Mouse (Mus musculus): ENCODE results near the gene C87436.
A peak's percentile ranks its signal among the peaks of the same experiment; 100 is the strongest.

The C87436 gene

DNA sequence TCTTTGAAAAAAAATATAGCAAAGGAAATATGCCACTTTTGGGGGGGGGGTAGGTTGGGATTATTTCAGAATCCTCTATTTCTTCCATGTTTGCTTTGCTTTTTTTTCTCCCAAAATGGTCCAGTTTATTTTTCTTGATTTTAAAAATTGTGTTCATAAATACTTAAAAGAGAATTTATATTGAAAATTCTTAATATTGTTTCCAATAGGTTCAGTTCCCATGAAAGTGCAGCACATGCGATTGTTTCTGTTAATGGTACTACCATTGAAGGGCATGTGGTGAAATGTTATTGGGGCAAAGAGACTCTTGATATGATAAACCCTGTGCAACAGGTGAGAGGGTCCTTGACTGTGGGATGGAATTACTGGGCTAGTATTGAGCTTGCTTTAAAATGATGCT is 11.8 kb upstream of the C87436 start, which contains the start of gene Gm44790:
Gene Gm44790, plus strand, starts transcription at position 301 of the 400 bp plus-strand sequence.
- DNase-seq (ENCODE audit: low read depth, low spot score) = no peak

DNA sequence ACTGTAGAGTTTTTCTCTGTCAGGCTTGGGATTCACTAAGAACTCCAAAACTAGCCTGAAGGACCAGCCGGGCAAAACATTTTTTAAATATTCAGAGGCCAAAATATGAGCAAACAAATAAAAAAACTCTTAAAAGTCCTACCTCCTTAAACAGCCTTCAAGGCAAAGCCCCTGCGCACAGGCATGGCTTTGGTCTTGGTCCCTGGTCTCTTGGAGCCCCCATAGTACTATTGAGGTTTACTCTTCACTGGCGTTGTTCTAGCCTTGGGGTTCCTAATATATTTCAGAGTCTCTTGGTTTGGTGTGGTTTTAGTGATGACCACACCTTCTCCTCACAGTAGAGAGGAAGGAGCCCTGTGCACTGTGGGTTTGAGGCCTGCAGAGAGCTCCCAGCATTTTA is 6.6 kb upstream of the C87436 start:
- no peak for DNase-seq (ENCODE audit: low read depth, low spot score)

DNA sequence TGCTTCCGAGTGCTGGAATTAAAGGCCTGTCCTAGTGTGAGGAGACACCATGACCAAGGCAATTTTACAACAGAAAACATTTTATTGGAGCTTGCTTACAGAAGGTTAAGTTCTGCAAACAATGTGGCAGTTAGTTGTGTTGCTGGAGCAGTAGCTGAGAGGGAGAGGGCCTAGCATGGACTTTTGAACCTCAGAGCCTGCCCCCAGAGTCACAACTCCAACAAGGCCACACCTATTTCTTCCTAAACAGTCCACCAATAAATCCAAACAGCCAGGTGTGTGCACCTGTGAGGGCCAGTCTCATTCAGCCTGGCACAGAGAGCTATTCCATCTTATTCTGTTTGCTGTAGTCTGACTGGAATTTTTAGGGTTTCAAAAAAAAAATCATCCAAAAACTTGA is 4.5 kb upstream of the C87436 start:
- DNase-seq (ENCODE audit: low read depth, low spot score) = no peak

DNA sequence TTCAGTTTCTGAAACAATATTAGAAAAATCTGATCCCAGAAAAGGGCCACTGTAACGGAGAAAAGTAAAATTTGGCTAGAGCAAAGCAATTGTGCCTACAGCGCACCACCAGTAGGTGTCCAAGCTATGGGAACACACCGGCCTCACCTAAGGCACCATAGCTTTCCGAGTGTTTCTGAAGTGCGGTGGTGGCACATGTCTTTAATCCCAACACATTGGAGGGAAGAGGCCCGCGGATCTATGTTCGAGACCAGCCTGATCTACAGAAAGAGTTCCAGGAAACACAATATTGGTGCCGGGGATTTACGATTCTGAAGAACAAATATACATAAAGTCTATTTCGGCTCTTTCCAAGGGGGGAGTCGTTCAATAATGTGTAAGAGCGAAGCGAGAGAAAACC is 463 bp upstream of the C87436 start:
- peak; percentile 30 for DNase-seq (ENCODE audit: low read depth, low spot score)

DNA sequence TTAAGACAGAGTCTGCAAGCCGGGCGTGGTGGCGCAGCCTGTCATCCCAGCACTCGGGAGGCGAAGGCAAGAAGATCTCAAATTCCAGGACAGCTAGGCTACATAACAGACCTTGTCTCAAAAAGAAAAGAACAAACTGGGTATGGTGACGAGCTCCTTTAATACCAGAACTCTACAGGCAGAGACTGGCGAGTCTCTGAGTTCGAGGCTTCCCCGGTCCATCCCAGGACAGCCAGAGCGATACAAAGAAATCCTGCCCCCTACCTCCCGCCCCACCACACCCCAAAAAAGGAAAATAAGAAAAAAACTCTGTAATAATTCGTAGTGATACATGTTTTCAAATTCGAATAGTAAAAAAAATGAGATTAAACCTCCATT is 934 bp downstream of the C87436 start:
- no peak for DNase-seq (ENCODE audit: low read depth, low spot score)

DNA sequence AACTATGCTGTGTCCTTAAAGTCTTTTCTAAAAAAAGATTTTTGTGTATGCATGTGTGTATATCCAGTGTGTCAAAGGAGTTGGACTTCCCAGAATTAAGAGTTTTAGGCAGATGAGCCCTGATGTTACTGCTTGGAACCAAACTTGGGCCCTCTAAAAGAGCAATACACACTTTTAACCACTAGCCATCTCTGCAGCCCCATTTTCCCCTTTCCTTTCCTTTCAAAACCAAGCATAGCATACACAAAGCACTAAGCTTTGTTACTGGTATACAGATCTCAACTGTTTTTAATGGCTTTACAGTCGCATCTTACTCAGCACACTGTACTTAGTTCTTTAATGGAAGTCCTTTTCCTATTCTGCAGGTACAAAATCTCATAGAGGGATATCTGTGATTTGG is 1.4 kb downstream of the C87436 start:
- DNase-seq (ENCODE audit: low read depth, low spot score) = no peak

DNA sequence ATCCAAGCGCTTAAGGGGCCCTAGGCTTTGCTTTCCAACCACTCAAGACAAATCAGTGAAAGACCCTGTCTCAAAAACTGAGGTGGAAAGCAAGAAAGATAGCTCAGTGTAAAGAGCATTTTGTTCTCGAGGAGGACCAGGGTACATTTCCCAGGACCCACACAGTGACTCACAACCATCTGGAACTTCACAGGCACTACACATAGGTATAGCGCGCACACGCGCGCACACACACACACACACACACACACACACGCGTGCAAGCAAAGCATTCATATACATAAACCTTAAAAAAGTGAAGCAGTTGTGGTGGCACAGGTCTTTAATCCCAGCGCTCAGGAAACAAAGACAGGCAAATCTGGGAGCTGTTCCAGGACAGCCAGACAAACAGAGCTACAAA is 3.4 kb downstream of the C87436 start:
- no peak for DNase-seq (ENCODE audit: low read depth, low spot score)

DNA sequence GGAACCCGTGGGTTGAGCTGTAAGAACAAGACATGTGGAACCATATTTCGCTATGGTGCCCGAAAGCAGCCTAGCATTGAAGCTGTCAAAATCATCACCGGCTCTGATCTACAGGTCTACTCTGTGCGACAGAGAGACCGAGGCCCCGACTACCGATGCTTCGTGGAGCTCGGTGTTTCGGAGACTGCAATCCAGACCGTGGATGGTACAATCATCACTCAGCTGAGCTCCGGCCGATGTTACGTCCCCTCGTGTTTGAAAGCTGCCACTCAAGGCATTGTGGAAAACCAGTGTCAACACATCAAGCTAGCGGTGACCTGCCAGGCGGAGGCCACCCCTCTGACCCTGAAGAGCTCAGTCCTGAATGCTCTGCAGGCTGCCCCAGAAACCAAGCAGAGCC is 7.4 kb downstream of the C87436 start:
- DNase-seq (ENCODE audit: low read depth, low spot score) = no peak

DNA sequence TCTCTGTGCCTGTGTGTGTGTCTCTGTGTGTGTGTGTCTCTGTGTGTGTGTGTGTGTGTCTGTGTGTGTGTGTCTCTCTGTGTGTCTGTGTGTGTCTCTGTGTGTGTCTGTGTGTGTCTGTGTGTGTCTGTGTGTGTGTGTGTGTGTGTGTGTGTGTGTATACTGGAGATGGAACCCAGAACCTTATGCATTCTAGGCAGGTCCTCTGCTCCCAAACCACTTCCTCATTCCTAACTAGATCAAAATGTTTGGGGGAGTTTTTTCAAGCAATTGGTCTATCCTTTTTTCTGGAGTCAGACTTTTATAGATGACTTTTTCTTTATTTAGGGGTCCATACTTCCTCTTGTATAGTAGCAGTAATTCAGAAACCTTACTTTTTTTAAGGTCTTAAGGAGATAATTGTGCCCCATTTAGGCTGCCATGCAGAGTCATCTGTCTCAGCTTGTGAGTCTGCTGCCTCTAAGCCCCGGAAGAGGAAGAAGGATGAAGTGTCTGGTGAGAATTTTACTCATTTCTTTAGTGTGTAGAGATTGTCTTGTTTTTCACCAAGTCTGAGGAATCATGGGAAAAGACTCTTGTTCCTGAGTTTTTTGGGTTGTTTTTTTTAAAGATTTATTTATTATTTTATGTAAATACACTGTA is 8.9 kb downstream of the C87436 start:
- DNase-seq (ENCODE audit: low read depth, low spot score) = no peak

DNA sequence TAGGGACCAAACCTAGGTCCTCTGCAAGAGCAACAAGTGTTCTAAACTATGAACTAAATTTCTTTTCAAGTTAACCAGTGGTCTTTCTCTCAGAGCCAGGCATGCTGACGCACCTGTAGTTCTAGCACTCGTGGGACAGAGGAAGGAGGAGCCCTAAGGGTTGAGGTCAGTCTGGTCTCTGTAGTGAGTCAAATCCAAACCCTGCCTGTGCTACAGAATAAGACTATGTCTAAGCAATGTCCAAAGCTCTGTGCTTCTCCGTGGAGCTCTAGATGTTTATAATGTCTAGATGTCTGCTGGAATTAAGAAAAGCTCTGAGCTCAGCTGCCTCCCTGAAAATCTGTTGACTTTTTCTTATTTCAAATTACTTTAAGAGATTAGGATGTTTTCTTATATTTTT is 18.6 kb downstream of the C87436 start:
- no peak for DNase-seq (ENCODE audit: low read depth, low spot score)

DNA sequence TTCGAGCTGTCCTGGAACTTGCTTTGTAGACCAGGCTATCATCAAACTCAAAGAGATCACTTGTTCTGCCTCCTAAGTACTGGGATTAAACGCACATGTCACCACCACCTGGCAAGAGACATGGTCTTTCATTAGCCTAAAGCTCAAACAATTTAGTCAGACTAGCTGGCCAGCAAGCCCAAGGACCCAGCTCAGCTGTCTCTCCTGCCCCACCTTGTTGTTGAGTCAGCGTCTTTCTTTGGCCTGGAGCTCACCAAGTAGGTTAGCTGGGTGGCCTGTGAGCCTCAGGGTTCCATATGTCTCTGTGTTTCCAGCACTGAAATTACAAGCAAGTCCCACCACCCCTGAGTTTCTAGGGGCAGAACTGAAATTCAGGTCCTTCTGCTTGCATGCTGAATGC is 24.9 kb downstream of the C87436 start:
- no peak for DNase-seq (ENCODE audit: low read depth, low spot score)

DNA sequence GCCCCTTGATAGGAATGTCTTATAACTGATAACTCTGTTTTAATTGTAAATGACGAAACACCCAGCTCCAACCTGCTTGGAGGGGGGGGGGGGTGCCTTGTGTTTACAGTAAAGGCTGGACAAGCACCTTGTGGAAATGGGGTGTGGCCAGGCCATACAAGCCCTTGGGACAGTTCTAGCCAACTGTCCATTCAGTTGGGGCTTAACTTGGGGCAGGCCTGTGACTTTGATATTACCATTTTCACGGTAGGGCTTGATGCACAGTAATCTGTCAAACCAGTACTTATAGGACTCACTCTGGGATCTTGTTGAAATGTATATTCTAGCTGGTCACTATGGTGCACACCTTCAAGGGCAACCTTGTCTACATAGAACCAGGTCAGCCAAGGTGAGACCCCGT is 33.1 kb downstream of the C87436 start:
- DNase-seq (ENCODE audit: low read depth, low spot score) = no peak

DNA sequence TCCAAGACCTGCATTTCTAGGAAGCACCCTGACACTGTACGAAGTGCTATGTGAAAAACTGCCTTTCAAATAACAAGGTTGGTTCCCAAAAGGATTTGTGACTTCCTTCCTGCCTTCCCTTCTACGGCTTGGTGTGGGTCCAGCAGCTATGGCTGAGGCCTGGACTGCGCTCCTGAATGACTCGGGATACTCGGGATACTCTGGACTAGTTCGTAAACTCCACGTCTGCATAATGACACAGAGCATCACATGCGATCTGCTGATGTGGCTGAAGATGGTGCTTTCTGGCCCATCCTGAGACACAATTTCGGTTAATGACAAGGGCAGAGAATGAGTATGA is 33.6 kb downstream of the C87436 start:
- DNase-seq (ENCODE audit: low read depth, low spot score) = no peak

DNA sequence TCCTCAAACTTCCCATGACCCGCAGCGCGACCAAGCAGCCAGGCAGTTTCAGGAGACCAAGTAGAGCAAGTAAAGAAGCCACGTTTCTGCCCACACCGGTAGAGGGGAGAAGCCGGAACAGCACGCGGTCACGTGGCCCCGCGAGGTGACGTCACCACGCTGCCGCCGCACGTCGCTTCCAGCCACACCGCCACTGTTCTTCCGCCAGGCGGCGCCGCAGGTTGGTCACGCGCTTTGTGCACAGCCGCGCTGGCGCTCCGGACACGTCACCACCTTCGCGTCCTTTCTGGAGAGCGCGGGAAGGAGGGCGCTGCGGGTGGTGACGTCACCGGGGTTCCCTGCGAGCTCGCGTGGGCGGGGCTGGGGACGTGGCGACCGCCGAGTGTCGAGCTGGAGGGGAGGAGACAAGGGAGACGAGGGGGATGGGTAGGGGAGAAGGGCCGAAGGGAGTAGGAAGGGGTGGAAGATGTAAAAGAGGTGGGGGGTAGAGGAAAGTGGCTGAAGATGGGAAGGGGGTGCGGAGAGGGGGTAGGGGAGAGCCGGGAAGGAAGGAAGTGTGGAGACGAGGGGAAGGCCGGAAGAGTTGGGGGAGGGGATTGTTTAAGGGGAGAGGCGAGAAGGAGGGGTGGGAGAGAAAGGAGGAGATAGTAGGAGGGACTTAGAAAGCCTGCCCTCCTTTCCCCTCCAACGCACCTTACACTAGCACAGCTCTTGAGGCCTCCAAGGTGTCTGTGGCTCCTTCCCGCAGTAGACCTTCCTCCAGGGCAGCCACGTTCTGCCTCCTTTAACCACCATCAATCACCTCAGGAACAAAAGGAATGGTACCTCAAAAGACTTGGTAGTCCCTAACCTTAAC is 34.2 kb downstream of the C87436 start:
- DNase-seq (ENCODE audit: low read depth, low spot score) = peak; percentile 100

DNA sequence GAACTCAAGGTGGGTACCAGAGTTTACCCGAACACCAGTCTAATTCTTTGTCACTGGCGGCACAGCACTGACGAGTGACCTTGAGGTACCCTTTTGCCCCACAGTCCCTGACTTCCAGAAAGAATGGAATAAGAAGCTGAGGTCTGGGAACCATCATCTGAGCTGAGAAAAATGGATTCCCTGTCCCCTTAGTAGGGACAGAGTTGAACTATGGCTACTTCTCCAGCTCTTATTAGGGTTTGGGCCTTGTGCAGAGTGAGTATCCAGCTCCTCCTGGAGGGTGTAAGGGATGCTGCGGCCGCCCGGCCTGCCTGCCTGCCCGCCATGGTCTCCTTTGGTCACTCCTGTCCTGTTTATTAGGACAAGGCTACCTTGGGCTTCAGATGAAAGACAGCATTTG is 34.9 kb downstream of the C87436 start:
- no peak for DNase-seq (ENCODE audit: low read depth, low spot score)

DNA sequence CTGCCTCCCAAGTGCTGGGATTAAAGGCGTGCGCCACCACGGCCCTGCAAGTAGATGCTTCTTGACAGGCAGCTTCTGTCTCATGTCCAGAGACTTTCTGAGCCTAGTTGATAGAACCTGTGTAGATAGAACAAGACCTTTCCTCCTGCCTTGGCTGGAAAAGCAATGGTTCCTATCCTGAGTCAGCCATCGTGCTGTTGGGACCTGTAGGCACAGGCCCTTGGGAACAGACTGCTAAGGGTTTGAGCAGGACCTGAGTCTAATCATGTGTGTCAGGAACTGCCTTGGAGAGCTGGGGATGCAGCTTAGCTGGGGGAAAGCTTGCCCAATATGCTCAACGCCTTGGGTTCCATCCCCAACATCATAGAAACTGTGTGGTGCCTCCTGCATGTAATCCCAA is 35.9 kb downstream of the C87436 start:
- no peak for DNase-seq (ENCODE audit: low read depth, low spot score)

DNA sequence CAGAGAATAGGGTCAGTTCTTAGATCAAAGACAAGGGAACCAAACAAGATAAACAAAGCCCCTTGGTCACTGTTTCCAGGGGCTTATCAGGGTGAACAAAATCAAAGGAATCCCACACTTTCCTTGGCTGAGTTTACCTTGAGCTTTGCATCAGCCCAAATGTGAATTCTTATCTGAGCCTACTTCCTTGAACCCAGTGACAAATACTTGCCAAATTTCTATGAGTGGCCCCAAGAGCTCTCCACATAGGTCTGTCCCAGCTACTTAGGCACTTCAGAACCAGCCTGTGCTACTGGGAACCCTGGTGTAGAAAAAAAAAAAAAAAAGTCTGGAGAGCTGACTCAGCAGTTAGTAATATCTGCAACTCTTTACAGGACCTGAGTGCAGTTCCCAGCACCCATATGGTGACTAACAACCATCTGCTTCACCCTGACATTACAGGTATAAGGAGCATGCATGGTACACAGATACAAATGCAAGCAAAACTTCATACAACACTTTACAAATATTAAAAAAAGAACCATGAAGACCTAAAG is 36.5 kb downstream of the C87436 start:
- DNase-seq (ENCODE audit: low read depth, low spot score) = no peak

DNA sequence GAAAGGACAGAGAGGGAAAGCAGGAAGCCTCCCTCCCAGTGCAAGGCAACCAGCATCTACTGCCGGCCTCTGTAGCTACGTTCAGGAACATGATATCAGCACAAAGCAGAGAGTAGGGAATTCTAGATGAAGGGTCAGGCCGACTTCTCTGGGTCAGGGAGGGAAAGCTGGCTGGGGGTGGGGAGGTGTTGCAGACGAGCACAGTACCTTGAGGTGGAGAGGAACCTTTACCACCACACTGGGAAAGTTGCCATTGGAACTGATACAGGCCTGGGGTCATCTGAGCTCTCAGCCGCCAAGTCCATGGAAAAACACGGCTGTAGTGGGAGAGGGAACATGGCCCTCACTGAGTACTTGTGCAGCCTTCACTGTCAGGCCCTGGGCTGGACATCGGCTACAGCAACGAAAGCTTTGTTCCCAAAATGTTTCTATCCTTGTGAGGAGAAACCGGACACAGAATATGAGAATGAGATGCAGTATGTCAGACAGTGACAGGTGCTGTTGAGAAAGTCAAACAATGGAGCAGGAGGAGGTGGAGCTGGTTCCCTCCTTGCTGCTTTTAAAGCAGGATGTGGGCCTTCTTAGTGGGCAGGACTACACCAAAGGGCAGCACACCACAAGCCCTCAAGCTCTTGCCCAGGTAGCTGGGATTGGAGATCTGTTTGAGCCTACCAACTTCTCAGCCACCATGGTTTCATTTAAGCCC is 37.4 kb downstream of the C87436 start:
- no peak for DNase-seq (ENCODE audit: low read depth, low spot score)

DNA sequence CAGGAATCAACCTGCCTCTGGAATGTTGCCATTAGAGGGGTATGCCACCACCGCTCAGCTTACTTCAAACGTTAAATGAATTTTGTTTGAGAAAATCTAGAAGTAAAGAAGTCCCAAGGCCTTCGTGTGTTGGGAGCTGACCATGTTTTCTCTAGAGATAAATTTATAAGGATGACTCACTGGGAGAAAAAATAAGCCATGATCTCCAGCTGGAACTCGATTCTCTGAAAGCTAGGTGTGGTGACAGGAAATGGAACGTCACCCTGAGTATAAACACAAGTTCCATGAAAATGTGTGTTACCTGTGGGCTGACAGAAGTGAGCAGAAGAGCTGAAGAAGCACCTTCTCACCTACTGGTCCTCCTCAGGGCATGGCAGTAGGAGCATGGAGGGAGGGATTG is 38.8 kb downstream of the C87436 start:
- no peak for DNase-seq (ENCODE audit: low read depth, low spot score)

DNA sequence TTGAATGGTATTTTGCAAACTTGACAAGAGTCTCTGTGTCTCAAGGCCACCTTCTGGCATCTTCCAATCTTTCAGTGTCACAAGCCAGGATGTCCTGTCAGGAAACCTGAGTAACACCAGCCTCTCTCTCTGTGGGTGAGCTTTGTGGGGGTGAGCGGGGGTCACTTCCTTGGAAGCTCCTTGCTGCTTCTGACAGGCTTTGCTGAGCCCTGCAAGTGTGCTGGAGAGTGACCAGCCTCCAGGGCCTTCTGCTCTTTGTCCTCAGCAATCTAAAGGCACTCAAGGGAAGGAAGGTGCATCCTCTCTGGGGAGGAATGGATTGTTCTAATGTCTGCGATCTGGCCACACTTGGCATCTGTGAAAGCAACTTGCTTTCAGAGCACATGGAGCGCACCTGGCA is 41.1 kb downstream of the C87436 start:
- no peak for DNase-seq (ENCODE audit: low read depth, low spot score)

DNA sequence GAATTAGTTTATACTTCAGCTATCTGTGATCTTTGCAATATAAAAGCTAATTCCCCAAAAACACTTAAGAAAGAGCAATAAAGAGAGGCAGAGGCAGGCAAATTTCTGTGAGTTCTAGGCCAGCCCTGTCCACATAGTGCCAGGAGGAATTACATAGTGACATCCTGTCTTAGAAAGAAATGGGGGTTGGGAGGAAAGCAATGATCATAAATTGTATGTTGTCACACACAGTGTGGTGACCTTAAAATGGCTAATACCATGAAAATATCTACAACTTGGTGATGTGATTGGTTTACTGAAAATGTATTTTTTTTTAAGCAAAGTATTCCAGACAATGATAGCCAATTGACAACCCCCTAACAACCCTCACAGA is 41.6 kb downstream of the C87436 start:
- DNase-seq (ENCODE audit: low read depth, low spot score) = no peak

DNA sequence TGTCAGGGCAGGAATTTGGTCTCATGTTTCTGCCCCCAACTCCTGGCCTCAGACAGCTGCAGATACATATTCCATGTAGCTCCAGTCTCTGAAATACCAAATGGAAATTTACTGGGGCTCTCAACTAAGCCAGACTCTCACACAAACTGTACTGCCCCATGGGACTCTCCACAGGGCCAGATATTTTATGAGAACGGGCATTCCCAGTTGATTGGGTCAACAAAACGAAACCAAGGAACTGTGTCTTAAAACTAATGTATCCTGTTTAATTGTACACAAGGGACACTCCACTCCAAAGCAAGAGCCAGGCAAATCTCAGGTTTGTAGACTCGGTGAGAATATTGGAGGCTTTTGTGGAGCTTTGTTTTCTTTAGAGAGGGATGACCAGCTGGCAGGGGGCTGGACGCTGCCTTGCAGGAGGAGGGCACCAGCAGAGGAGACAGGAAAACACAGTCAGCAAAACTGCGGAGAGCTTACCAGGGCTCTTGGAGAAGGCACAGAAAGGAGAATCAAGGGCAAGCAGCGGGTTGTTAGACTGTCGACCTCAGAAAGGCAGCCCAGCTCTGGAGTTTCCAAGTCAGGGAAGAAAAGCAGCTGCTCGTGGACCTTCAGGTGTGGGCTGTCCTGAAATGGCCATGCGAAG is 42.1 kb downstream of the C87436 start:
- no peak for DNase-seq (ENCODE audit: low read depth, low spot score)
